Mouse (Mus musculus) adrenal gland, adult 2 months (tissue): ENCODE measurements around the gene Scfd2. TPM values are rescaled to one million over a fixed set of nuclear protein-coding genes. Genes with fewer than 3 reads are reported as not detected.

Source experiments
- DNase-seq: peaks from one replicate; pipeline ENCODE4 v3.0.0; 2021
- polyA plus RNA-seq: library from polyadenylated mRNA; depleted of rRNA; stranded (reverse); fragments of >200 nt; gene quantifications from 2 replicates; pipeline ENCODE4 v1.2.3, GENCODE M21; 2012
- total RNA-seq, 2 experiments: library from RNA; stranded (reverse); gene quantifications; 2 replicates each; pipeline ENCODE4 v1.2.3; 2021

The Scfd2 gene
- total and polyA plus RNA-seq, 3 experiments = 18.1 to 28.6 (median 21.6) TPM

- DNase-seq = no peak
These were observed 75.9 kb downstream of the Scfd2 start for GRCm38 (mm10) chr5:74455510-74456269.

- no peak for DNase-seq
These were observed 76.5 kb downstream of the Scfd2 start for GRCm38 (mm10) chr5:74455094-74455493.

GRCm38 (mm10) chr5:74450977-74451376 is 80.6 kb downstream of the Scfd2 start:
- no peak for DNase-seq

- no peak for DNase-seq
These were observed 83.8 kb downstream of the Scfd2 start for GRCm38 (mm10) chr5:74447517-74448334.

GRCm38 (mm10) chr5:74445861-74446260 is 85.7 kb downstream of the Scfd2 start:
- no peak for DNase-seq

GRCm38 (mm10) chr5:74438353-74438752 is 93.2 kb downstream of the Scfd2 start:
- no peak for DNase-seq

- peak; percentile 73 for DNase-seq
These were observed 97.9 kb downstream of the Scfd2 start for GRCm38 (mm10) chr5:74433580-74434147.

GRCm38 (mm10) chr5:74432879-74433539 is 98.5 kb downstream of the Scfd2 start:
- DNase-seq = no peak

- no peak for DNase-seq
These were observed 110.9 kb downstream of the Scfd2 start for GRCm38 (mm10) chr5:74420615-74421132.

- DNase-seq = no peak
These were observed 119.0 kb downstream of the Scfd2 start for GRCm38 (mm10) chr5:74412557-74412956.

- DNase-seq = no peak
These were observed 126.7 kb downstream of the Scfd2 start for GRCm38 (mm10) chr5:74404887-74405286.

GRCm38 (mm10) chr5:74404083-74404482 is 127.5 kb downstream of the Scfd2 start:
- no peak for DNase-seq

- no peak for DNase-seq
These were observed 128.9 kb downstream of the Scfd2 start for GRCm38 (mm10) chr5:74402626-74403025.

- no peak for DNase-seq
These were observed 139.8 kb downstream of the Scfd2 start for GRCm38 (mm10) chr5:74391806-74392205.

GRCm38 (mm10) chr5:74391346-74391745 is 140.2 kb downstream of the Scfd2 start:
- no peak for DNase-seq

GRCm38 (mm10) chr5:74388849-74389248 is 142.7 kb downstream of the Scfd2 start:
- no peak for DNase-seq

- DNase-seq = no peak
These were observed 143.5 kb downstream of the Scfd2 start for GRCm38 (mm10) chr5:74388101-74388500.

- DNase-seq = no peak
These were observed 144.2 kb downstream of the Scfd2 start for GRCm38 (mm10) chr5:74387143-74387886.

GRCm38 (mm10) chr5:74380045-74380444 is 151.5 kb downstream of the Scfd2 start:
- no peak for DNase-seq

GRCm38 (mm10) chr5:74366710-74367101 is 164.9 kb downstream of the Scfd2 start:
- no peak for DNase-seq

- no peak for DNase-seq
These were observed 165.4 kb downstream of the Scfd2 start for GRCm38 (mm10) chr5:74365984-74366709.
